Mouse (Mus musculus) G1E (cell line): Measurements from ENCODE around the gene Ehf.

Experiments
- CTCF ChIP-seq: IDR thresholded peaks from 2 replicates; pipeline ENCODE4 v1.5.1; 2012; ENCODE audit warnings: low read depth, low read length, inconsistent platforms, mixed read lengths
- GATA1 ChIP-seq: IDR thresholded peaks from 2 replicates; pipeline ENCODE4 v1.6.1; 2012; ENCODE audit warnings: borderline replicate concordance, low read length, inconsistent platforms, mixed read lengths
- GATA2 ChIP-seq: IDR thresholded peaks from 2 replicates; pipeline ENCODE4 v1.6.1; 2012; ENCODE audit warnings: low read depth, low read length, inconsistent platforms, borderline replicate concordance
- POLR2AphosphoS5 ChIP-seq: IDR thresholded peaks from 2 replicates; pipeline ENCODE4 v1.6.1; 2012; ENCODE audit warnings: low read depth, low read length, inconsistent platforms; ENCODE audit not compliant: insufficient replicate concordance
- TAL1 ChIP-seq: conservative IDR thresholded peaks from 2 replicates; pipeline ENCODE4 v1.6.1; 2012; ENCODE audit warnings: low read depth, low read length, inconsistent platforms, mixed read lengths

GRCm38 (mm10) chr2:103293751-103294150 is 9.3 kb downstream of the Ehf start:
- TF ChIP-seq CTCF (no peak), TAL1 (no peak), GATA1 (no peak), POLR2AphosphoS5 (no peak), GATA2 (no peak)
